Comparison of ENCODE assay signal across 11 mouse cellular contexts in the genomic region with DNA sequence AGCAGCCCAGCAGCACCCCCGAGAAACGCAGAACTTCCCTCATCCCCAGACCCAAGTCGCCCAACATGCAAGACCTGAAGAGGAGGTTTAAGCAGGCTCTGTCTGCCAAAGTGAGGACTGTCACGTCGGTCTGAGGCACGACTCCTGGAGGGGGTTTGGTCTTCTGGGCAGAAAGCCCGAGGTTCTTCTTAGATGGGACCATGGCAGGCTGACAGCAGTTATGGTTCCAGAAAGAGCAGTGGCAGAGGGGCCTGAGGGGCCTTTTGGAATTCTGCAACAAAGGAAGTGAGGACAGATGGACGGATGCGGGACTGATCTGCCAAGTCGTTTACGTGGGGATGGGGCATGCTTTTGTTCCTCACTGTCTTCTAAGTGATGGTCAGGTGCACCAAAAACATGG. TPM values are rescaled to one million over a fixed set of nuclear protein-coding genes. Genes with fewer than 3 reads are reported as not detected.
DNase-seq lines count a peak whose midpoint lies in the region; ATAC-seq and TF ChIP-seq lines count a peak whose summit lies in the region.
"Had no signal": no experiment of that assay in that cellular context is flagged by ENCODE, and none has a peak within 500 bp of the region (broad histone marks: within the 10 kb centered on the region; RNA-seq: fewer than 3 reads in every experiment).

No protein-coding gene starts in this region.

- no peak for TF ChIP-seq POLR2A in limb, embryonic 14.5 days (IDR thresholded peaks at IDR 0.05; ENCODE audit: borderline replicate concordance, extremely low read depth, insufficient read depth, insufficient read length)

- no peak overlapping the region for H3K9ac ChIP-seq in kidney, embryonic 15.5 days
- H3K9ac ChIP-seq in embryonic facial prominence, embryonic 14.5 days (ENCODE audit: low read depth, low read length): peak overlapping the region; percentile 95
- peak overlapping the region; percentile 97 for H3K9ac ChIP-seq in limb, embryonic 14.5 days (ENCODE audit: low read depth, low read length, severe bottlenecking)

- H3K27me3 ChIP-seq in kidney, embryonic 15.5 days: peaks cover 4% of the 10 kb centered on the region; the same call in 1 of the 2 replicates
- no peaks in the 10 kb centered on the region for H3K27me3 ChIP-seq in embryonic facial prominence, embryonic 14.5 days (replicated peaks; ENCODE audit: control insufficient read depth, insufficient read depth, low read length)
- no peaks in the 10 kb centered on the region for H3K27me3 ChIP-seq in limb, embryonic 14.5 days (ENCODE audit: control insufficient read depth, insufficient read depth, low read length)

- whole genome bisulfite sequencing in kidney, embryonic 15.5 days: 79% methylated on average over 11 of the region's 11 CpGs
- WGBS in embryonic facial prominence, embryonic 14.5 days: 51% methylated on average over 11 of the region's 11 CpGs
- WGBS in limb, embryonic 14.5 days: 57% methylated on average over 11 of the region's 11 CpGs

- no peaks in the 10 kb centered on the region for H3K9me3 ChIP-seq in kidney, embryonic 15.5 days (replicated peaks)
- no peaks in the 10 kb centered on the region for H3K9me3 ChIP-seq in embryonic facial prominence, embryonic 14.5 days (ENCODE audit: control insufficient read depth, low read length)
- no peaks in the 10 kb centered on the region for H3K9me3 ChIP-seq in limb, embryonic 14.5 days (ENCODE audit: control insufficient read depth, low read length)

- peaks cover 76% of the 10 kb centered on the region for H3K4me1 ChIP-seq in kidney, embryonic 15.5 days
- H3K4me1 ChIP-seq in embryonic facial prominence, embryonic 14.5 days (ENCODE audit: control insufficient read depth, insufficient read depth, low read length): peaks cover 57% of the 10 kb centered on the region
- H3K4me1 ChIP-seq in limb, embryonic 14.5 days (ENCODE audit: control insufficient read depth, insufficient read depth, low read length): peaks cover 69% of the 10 kb centered on the region

- H3K27ac ChIP-seq in kidney, embryonic 15.5 days: no peak overlapping the region
- H3K27ac ChIP-seq in embryonic facial prominence, embryonic 14.5 days (replicated peaks; ENCODE audit: low read depth, low read length): peak overlapping the region; percentile 77
- peak overlapping the region; percentile 88 for H3K27ac ChIP-seq in limb, embryonic 14.5 days (replicated peaks; ENCODE audit: low read depth, low read length)
- H3K27ac ChIP-seq: midbrain, embryonic 10.5 days had no signal

- ATAC-seq in kidney, embryonic 15.5 days (replicated peaks; ENCODE audit: low FRiP score): no peak
- ATAC-seq in embryonic facial prominence, embryonic 14.5 days (ENCODE audit: low read depth): no peak
- ATAC-seq in limb, embryonic 14.5 days (ENCODE audit: low FRiP score, low read depth): no peak
- ATAC-seq in inflammation-experienced regulatory T-cells, adult 6 months: no peak

- peak overlapping the region; percentile 99 for H3K4me2 ChIP-seq in kidney, embryonic 15.5 days
- peak overlapping the region; percentile 95 for H3K4me2 ChIP-seq in embryonic facial prominence, embryonic 14.5 days (ENCODE audit: low read depth, low read length)
- peak overlapping the region; percentile 94 for H3K4me2 ChIP-seq in limb, embryonic 14.5 days (replicated peaks; ENCODE audit: low read depth, low read length, severe bottlenecking)

- DNase-seq in cerebellum, postnatal 10 days: peak; percentile 66 to 75
- no peak for DNase-seq in cerebellum, postnatal 25 days
- no peak for DNase-seq in kidney, adult 18-20 months
- DNase-seq in embryonic facial prominence, embryonic 14.5 days (ENCODE audit: low spot score): no peak
- DNase-seq in limb, embryonic 14.5 days (ENCODE audit: low spot score): no peak
- no peak for DNase-seq in cerebellum, adult 9-11 months
- DNase-seq: adrenal gland, postnatal 25 days; kidney, adult 2 months had no signal

- peaks cover 38% of the 10 kb centered on the region for H3K36me3 ChIP-seq in kidney, embryonic 15.5 days
- peaks cover 35% of the 10 kb centered on the region for H3K36me3 ChIP-seq in embryonic facial prominence, embryonic 14.5 days (ENCODE audit: control insufficient read depth, insufficient read depth, low read length)
- peaks cover 36% of the 10 kb centered on the region for H3K36me3 ChIP-seq in limb, embryonic 14.5 days (ENCODE audit: control insufficient read depth, insufficient read depth, low read length)

- peak overlapping the region; percentile 97 for H3K4me3 ChIP-seq in kidney, embryonic 15.5 days (replicated peaks)
- peak overlapping the region; percentile 96 for H3K4me3 ChIP-seq in embryonic facial prominence, embryonic 14.5 days (ENCODE audit: low read depth, low read length)
- H3K4me3 ChIP-seq in limb, embryonic 14.5 days (replicated peaks; ENCODE audit: low read length): peak overlapping the region; percentile 99
- H3K4me3 ChIP-seq: midbrain, embryonic 10.5 days had no signal

RNA-seq across cellular contexts. Expression of a gene that starts 3.4 kb away (rescaled TPM):
- 60.3 and 63.1 TPM in 2 replicates for polyA plus RNA-seq in kidney, embryonic 15.5 days (2015; fragmentation: Nextera tagmentation; extraction: Ambion mirVana)
- polyA plus RNA-seq in embryonic facial prominence, embryonic 14.5 days (2014; fragmentation: Nextera tagmentation; extraction: Ambion mirVana): 62.9 and 75.4 TPM in 2 replicates
- 111 and 146 TPM in 2 replicates for polyA plus RNA-seq in limb, embryonic 14.5 days (2012; rRNA removed)
- polyA plus RNA-seq in limb, embryonic 14.5 days (2014; fragmentation: Nextera tagmentation; extraction: Ambion mirVana): 102 and 116 TPM in 2 replicates
- polyA plus RNA-seq in inflammation-experienced regulatory T-cells, adult 6 months (2017; shearing (Covaris generic)): 1 to 10 TPM in 2 of 3 experiments, under 1 TPM in 1; 0.53 to 2.9 (median 1.2) TPM

Comparison
In these comparisons a context has a peak if more than half of its experiments do, and no peak if none do; other contexts are left out.
1. DNase-seq: peak in cerebellum, postnatal 10 days (2 of 2); none in cerebellum, postnatal 25 days (0 of 2), kidney, adult 18-20 months (single experiment), embryonic facial prominence, embryonic 14.5 days (single experiment), limb, embryonic 14.5 days (single experiment) and cerebellum, adult 9-11 months (single experiment).
2. RNA of a gene that starts 3.4 kb away (polyA plus RNA-seq): 102 to 146 TPM in limb, embryonic 14.5 days, 62.9 to 75.4 TPM in embryonic facial prominence, embryonic 14.5 days and 60.3 to 63.1 TPM in kidney, embryonic 15.5 days; 0.53 to 2.9 TPM in inflammation-experienced regulatory T-cells, adult 6 months; every median in the first group is over 10 times any median in the second.
3. Peak in every context shown above with its lines, with median percentiles within 50 percentile points of each other: H3K4me2 ChIP-seq and H3K4me3 ChIP-seq.